Mouse (Mus musculus): ENCODE results near the gene Bmpr1a. TPM values are rescaled to one million over a fixed set of nuclear protein-coding genes. Genes with fewer than 3 reads are reported as not detected.
"Not testable (repeated sequence)": the region's sequence is repeated elsewhere in the genome, so short reads cannot be mapped to it uniquely, and the experiment has no call there.

The Bmpr1a gene
- polyA plus RNA-seq, 1 experiment from 2014 or later, result 58.1 TPM

DNA sequence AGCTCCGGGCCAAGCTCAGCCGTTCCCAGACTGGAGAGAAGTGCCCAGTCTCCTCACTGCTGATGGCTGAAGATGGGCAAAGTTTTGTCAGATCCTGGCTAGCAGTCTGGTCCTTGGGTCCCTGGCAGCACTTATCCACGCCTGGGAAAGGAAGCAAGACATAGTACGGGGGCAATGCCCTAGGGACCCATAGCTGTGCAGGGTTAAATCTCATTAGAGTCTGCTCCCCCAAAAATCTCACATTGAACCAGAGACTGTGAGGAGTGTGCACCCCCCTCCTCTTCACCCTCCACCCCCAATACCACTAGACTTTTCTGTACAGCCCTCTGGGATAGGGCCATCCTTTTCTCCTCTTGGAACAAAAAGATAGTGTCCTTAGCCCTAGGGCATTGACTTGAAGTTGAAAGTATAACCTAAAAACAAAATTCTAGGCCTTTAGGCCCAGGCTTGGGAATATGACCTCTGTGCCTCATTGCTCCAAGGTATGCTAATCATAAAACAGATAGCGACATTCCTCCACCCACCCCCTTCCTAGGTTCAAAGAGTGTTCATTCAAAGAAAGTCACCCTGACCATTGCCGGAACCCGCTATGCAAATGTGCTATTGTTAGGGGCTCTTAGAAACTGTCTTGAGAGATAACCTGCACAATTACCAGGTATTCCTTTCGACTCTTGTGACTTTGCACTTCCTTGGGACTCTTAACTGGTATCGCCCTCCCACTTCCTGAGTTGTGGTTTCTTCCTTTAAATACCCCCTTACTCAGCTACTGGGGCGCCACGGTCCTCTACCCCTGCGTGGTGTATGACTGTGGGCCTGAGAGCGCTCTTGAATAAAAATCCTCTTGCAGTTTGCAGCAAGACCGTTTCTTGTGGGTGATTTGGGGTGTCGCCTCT, 138.6 kb downstream of the Bmpr1a start:
- not testable (repeated sequence) for ATAC-seq (ENCODE audit: insufficient number of reproducible peaks, insufficient read depth, low FRiP score, low TSS enrichment, low read depth); H3K27ac ChIP-seq; H3K36me3 ChIP-seq; H3K9me3 ChIP-seq; H3K4me1 ChIP-seq
- Histone ChIP-seq H3K9ac (peak overlapping the region; percentile 65; the same call in 1 of the 2 replicates), H3K27me3 (peaks cover 17% of the 10 kb centered on the region), H3K4me3 (peak overlapping the region; percentile 44; the same call in 1 of the 2 replicates), H3K4me2 (peak overlapping the region; percentile 89)
- 74% methylated on average over 15 of the region's 15 CpGs for WGBS

DNA sequence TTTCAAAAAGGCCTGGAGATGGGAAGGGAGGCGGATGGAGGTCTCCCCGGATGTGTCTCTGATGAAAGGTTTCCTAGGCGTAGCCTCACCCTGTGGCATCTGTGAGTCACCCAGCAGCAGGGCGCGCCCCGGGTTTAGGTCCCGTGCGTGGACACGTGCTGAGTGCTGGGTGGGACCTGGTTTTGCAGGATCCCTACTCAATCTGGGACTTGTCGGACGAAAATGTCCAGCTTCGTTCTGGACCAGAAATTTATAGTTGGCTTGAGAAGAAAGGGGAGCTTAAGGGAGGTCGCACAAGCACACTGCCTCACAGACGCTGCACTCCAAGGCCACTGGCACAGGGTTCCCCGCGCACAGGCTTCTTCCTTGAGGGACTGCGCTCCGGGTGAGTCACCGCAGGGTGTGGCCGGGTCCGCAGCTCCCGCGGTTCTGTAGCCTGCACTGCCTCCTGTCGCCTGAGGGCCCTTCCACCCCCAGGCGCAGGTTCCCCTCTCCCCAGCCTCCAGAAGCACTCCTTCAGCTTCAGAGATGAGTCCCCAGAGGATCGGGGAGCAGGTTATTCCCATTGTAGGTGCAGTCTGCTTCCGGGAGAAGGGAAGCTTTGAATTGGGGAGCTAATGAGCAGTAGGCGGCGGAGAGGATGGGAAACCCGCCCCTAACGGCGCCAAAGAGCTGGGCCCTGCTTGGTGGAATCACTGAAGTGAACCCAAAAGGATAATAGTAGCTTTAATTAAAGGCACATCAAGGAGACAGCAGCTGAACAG, 139.5 kb downstream of the Bmpr1a start:
- no peak overlapping the region; the same call in 1 of the 2 replicates for H3K27ac ChIP-seq
- WGBS, result 1% methylated on average over 32 of the region's 32 CpGs
- peaks cover 8% of the 10 kb centered on the region; the same call in 1 of the 2 replicates for H3K4me1 ChIP-seq

DNA sequence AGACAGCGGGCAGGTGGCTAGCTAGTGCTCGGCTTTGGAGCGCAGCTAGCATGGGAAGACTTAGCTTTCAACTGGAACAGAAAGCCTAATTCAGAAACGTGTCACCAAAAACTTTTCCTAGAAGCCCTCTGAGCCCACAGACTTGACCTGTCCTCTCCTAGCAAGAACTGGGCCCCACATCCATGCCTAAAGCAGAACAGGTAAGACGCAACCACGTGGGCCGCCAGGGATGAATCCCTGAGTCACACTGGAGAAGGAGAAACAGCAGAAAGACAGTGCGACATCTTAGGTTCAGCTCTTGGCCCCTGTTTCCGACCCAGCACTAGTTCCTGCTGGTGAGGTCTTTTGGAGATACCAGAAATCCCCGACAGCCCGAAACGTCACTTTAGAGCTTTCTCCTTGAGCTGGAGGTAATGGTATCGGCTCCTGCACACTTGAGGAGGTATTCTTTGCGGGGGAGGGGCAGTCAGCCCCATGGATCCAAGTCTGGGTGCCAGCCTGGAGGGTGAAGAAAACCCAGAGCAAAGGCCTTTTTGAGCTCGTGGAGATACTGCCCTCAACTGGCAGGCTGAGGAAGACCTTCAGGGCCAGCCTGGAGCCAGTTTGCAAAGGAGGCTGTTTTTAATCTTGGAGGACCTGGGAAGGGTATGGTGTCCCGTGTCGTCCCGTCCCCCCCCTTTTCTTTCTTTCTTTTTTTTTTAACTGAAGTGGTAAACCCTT, 140.3 kb downstream of the Bmpr1a start:
- ATAC-seq (ENCODE audit: insufficient number of reproducible peaks, insufficient read depth, low FRiP score, low TSS enrichment, low read depth), result no peak
- H3K4me1 ChIP-seq, result peaks cover 8% of the 10 kb centered on the region; the same call in 1 of the 2 replicates
- H3K9ac ChIP-seq, result peak overlapping the region; percentile 65; the same call in 1 of the 2 replicates
- H3K4me2 ChIP-seq, result peak overlapping the region; percentile 89
- H3K27ac ChIP-seq, result no peak overlapping the region
- H3K9me3 ChIP-seq, result no peaks in the 10 kb centered on the region
- WGBS, result 25% methylated on average over 18 of the region's 18 CpGs
- H3K36me3 ChIP-seq, result no peaks in the 10 kb centered on the region
- peak overlapping the region; percentile 44 for H3K4me3 ChIP-seq
- H3K27me3 ChIP-seq, result peaks cover 17% of the 10 kb centered on the region

More for the DNA sequence above, 139.5 kb downstream of the Bmpr1a start:
- ATAC-seq (ENCODE audit: insufficient number of reproducible peaks, insufficient read depth, low FRiP score, low TSS enrichment, low read depth), result peak; percentile 74; the same call in 1 of the 2 replicates
- H3K27me3 ChIP-seq, result peaks cover 17% of the 10 kb centered on the region
- H3K36me3 ChIP-seq, result no peaks in the 10 kb centered on the region
- peak overlapping the region; percentile 65 for H3K9ac ChIP-seq
- peak overlapping the region; percentile 89 for H3K4me2 ChIP-seq
- no peaks in the 10 kb centered on the region for H3K9me3 ChIP-seq
- H3K4me3 ChIP-seq, result peak overlapping the region; percentile 44

DNA sequence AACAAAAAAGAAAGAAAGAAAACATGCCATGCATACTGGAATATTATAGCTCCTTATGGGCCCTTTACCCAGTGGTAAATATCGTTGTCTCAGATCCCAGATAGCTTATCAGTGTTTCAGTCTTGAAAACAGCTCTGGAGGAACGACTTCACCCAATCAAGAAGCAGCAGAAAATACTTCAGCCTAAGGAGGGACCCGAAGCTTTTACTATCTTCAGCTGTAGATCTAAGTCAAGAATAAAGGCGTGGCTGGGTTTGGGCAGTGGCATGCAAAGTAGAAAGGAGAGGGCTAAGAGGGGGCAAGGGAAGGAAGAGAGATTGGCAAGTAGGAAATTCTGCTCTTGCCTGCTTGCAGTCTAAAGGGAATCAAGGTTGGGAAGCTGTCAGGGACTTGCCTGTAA, 141.0 kb downstream of the Bmpr1a start:
- Histone ChIP-seq H3K36me3 (no peaks in the 10 kb centered on the region), H3K27me3 (peaks cover 17% of the 10 kb centered on the region), H3K4me3 (no peak overlapping the region), H3K9me3 (no peaks in the 10 kb centered on the region), H3K27ac (no peak overlapping the region), H3K4me2 (no peak overlapping the region), H3K9ac (no peak overlapping the region), H3K4me1 (peaks cover 8% of the 10 kb centered on the region; the same call in 1 of the 2 replicates)
- WGBS, result 72% methylated on average over 4 of the region's 4 CpGs
- no peak for ATAC-seq (ENCODE audit: insufficient number of reproducible peaks, insufficient read depth, low FRiP score, low TSS enrichment, low read depth)

Other genes with a start within 250 kb of the Bmpr1a start
- 15.8 and 19.4 TPM in 2 replicates for gene Shld2, start 192.8 kb downstream of the Bmpr1a start, polyA plus RNA-seq (2015; fragmentation: Nextera tagmentation; extraction: Ambion mirVana)
- gene Glud1, start 192.6 kb downstream of the Bmpr1a start, polyA plus RNA-seq (2015; fragmentation: Nextera tagmentation; extraction: Ambion mirVana), result 85.6 and 85.8 TPM in 2 replicates
- gene Fam25c, start 147.9 kb downstream of the Bmpr1a start, polyA plus RNA-seq (2015; fragmentation: Nextera tagmentation; extraction: Ambion mirVana), result 4.7 and 6.9 TPM in 2 replicates
- 1.8 and 4.4 TPM in 2 replicates for gene Sncg, start 128.6 kb downstream of the Bmpr1a start, polyA plus RNA-seq (2015; fragmentation: Nextera tagmentation; extraction: Ambion mirVana)
- gene Mmrn2, start 127.9 kb downstream of the Bmpr1a start, polyA plus RNA-seq (2015; fragmentation: Nextera tagmentation; extraction: Ambion mirVana), result 7.4 and 7.7 TPM in 2 replicates
- not detected in 2 replicates for gene 9230112D13Rik, start 19.5 kb upstream of the Bmpr1a start, polyA plus RNA-seq (2015; fragmentation: Nextera tagmentation; extraction: Ambion mirVana)
- 0.76 and 1.5 TPM in 2 replicates for gene Ldb3, start 85.3 kb upstream of the Bmpr1a start, polyA plus RNA-seq (2015; fragmentation: Nextera tagmentation; extraction: Ambion mirVana)
- gene Opn4, start 96.8 kb upstream of the Bmpr1a start, polyA plus RNA-seq (2015; fragmentation: Nextera tagmentation; extraction: Ambion mirVana), result not detected in 2 replicates
- gene Wapl, start 170.6 kb upstream of the Bmpr1a start, polyA plus RNA-seq (2015; fragmentation: Nextera tagmentation; extraction: Ambion mirVana), result 29.9 and 30.5 TPM in 2 replicates

Measured in embryonic facial prominence, embryonic 13.5 days (tissue).